ENCODE assay signal across 8 mouse cellular contexts in the genomic region with DNA sequence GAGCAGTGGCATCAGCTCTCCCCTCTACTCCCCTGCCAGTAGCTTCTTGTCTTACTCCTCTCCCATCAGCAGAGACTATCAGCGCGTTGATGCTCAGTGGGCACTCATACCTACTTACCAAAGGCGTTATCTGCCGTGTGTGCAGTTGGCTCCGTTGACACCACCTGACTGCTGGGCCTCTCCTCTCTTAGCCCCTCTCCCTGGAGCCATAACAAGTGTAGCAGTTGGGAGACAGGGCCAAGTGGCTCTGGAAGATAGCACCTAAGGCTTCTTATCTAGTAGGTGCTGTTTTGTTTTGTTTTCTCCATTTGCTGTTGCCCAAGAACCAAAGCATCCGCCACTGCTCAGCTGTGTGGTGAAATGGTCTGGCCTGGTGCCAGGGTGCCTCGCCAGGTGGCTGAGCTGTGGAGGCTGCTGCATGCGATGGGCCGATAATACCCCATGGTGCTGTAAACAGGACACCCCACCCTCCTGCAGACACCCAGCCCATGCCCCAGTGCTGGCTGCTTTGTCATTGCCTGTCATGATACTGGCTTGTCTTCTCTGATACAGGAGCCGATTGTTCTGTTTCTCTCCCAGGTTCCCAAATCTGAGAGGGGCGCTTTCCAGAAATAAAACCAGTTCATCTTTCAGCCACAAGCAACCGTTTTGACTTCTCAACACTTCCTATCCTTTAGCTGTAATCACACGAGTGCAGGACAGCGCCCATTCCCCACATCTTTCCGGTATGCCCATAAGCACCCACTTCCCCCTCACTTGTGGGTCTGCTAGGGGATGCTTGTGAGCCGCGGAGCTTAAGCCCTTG. TPM values are rescaled to one million over a fixed set of nuclear protein-coding genes. Genes with fewer than 3 reads are reported as not detected.
DNase-seq lines count a peak whose midpoint lies in the region; ATAC-seq lines count a peak whose summit lies in the region.

No protein-coding gene starts in this region.

- H3K36me3 ChIP-seq in embryonic facial prominence, embryonic 10.5 days (replicated peaks): peaks cover 23% of the 10 kb centered on the region
- no peaks in the 10 kb centered on the region for H3K36me3 ChIP-seq in heart, embryonic 14.5 days (ENCODE audit: control insufficient read depth, insufficient read depth, low read length)
- H3K36me3 ChIP-seq in liver, embryonic 13.5 days: peaks cover 90% of the 10 kb centered on the region

- no peaks in the 10 kb centered on the region for H3K9me3 ChIP-seq in embryonic facial prominence, embryonic 10.5 days
- no peaks in the 10 kb centered on the region for H3K9me3 ChIP-seq in heart, embryonic 14.5 days (ENCODE audit: control insufficient read depth, low read length)
- no peaks in the 10 kb centered on the region for H3K9me3 ChIP-seq in liver, embryonic 13.5 days (replicated peaks)

- ATAC-seq in heart, embryonic 14.5 days (ENCODE audit: insufficient number of reproducible peaks, insufficient read depth, low FRiP score, low read depth): peak; percentile 69; the same call in 1 of the 2 replicates
- peak; percentile 96 for ATAC-seq in liver, embryonic 13.5 days (ENCODE audit: low read depth)

- H3K4me1 ChIP-seq in embryonic facial prominence, embryonic 10.5 days: peaks cover 14% of the 10 kb centered on the region
- peaks cover 11 to 26% of the 10 kb centered on the region in 2 experiments for H3K4me1 ChIP-seq in heart, embryonic 14.5 days (ENCODE audit: control insufficient read depth in 2 of 2, insufficient read depth in 2 of 2, low read length in 2 of 2)
- peaks cover 80% of the 10 kb centered on the region for H3K4me1 ChIP-seq in liver, embryonic 13.5 days (replicated peaks)

- H3K4me3 ChIP-seq in embryonic facial prominence, embryonic 10.5 days: no peak overlapping the region
- no peak overlapping the region for H3K4me3 ChIP-seq in heart, embryonic 14.5 days (ENCODE audit: control insufficient read depth in 1 of 2, insufficient read depth in 1 of 2, low read depth in 1 of 2, low read length in 2 of 2)
- peak overlapping the region; percentile 48 for H3K4me3 ChIP-seq in liver, embryonic 13.5 days (replicated peaks)

- peak overlapping the region; percentile 16; the same call in 1 of the 2 replicates for H3K4me2 ChIP-seq in heart, embryonic 14.5 days (ENCODE audit: low read length)
- peak overlapping the region; percentile 74 for H3K4me2 ChIP-seq in liver, embryonic 13.5 days

- H3K9ac ChIP-seq in heart, embryonic 14.5 days (ENCODE audit: low read length): no peak overlapping the region
- peak overlapping the region; percentile 77 for H3K9ac ChIP-seq in liver, embryonic 13.5 days

- no peaks in the 10 kb centered on the region for H3K27me3 ChIP-seq in embryonic facial prominence, embryonic 10.5 days (replicated peaks; ENCODE audit: low read depth, poor library complexity, severe bottlenecking)
- H3K27me3 ChIP-seq in heart, embryonic 14.5 days (ENCODE audit: control insufficient read depth, insufficient read depth, low read length): no peaks in the 10 kb centered on the region
- no peaks in the 10 kb centered on the region for H3K27me3 ChIP-seq in liver, embryonic 13.5 days

- DNase-seq in heart, adult 11 months: peak; percentile 97
- no peak for DNase-seq in heart, adult 8-10 months (ENCODE audit: low spot score)
- peak; percentile 94 for DNase-seq in CD4-positive, CD25-positive, alpha-beta regulatory T cell, adult 2 months (ENCODE audit: low read depth, low spot score)
- no peak for DNase-seq in embryonic facial prominence, embryonic 10.5 days (ENCODE audit: low spot score)
- peak; percentile 96 for DNase-seq in liver, embryonic 13.5 days
- DNase-seq in ovary, postnatal 14 days (ENCODE audit: low spot score): peak; percentile 35
- DNase-seq in embryo, embryonic 10 days (ENCODE audit: low spot score): no peak

- WGBS in embryonic facial prominence, embryonic 10.5 days: 89% methylated on average over 17 of the region's 17 CpGs
- WGBS in heart, embryonic 14.5 days: 40% methylated on average over 17 of the region's 17 CpGs
- WGBS in liver, embryonic 13.5 days (ENCODE audit: insufficient replicate concordance): 20% methylated on average over 17 of the region's 17 CpGs

- peak overlapping the region; percentile 40; the same call in 1 of the 2 replicates for H3K27ac ChIP-seq in embryonic facial prominence, embryonic 10.5 days (replicated peaks)
- H3K27ac ChIP-seq in heart, embryonic 14.5 days (replicated peaks in 1 of 2; ENCODE audit: control insufficient read depth in 1 of 2, insufficient read depth in 1 of 2, low read depth in 2 of 2, low read length in 2 of 2): 0 out of 4 replicates have a peak overlapping the region, but pooled peaks of 1 of the 2 experiments have one; percentile 9
- peak overlapping the region; percentile 100 for H3K27ac ChIP-seq in liver, embryonic 13.5 days

RNA-seq across cellular contexts. Expression of gene Fam117a, which starts 19.9 kb away (rescaled TPM):
- total RNA-seq in heart, adult 8-10 months (2022): 1 to 10 TPM; 5.1 to 6.6 (median 6.0) TPM
- 10.9 and 11.9 TPM in 2 replicates for polyA plus RNA-seq in embryonic facial prominence, embryonic 10.5 days (2016; fragmentation: Nextera tagmentation; extraction: Ambion mirVana)
- 5.4 and 6.3 TPM in 2 replicates for polyA plus RNA-seq in heart, embryonic 14.5 days (2014; fragmentation: Nextera tagmentation; extraction: Ambion mirVana)
- polyA plus RNA-seq in liver, embryonic 13.5 days (2015; fragmentation: Nextera tagmentation; extraction: Ambion mirVana): 58.0 and 64.5 TPM in 2 replicates

RNA-seq across cellular contexts. Expression of gene Slc35b1, which starts 27.8 kb away (rescaled TPM):
- 10 to 100 TPM; 35.4 to 42.2 (median 36.5) TPM for total RNA-seq in heart, adult 8-10 months (2022)
- polyA plus RNA-seq in embryonic facial prominence, embryonic 10.5 days (2016; fragmentation: Nextera tagmentation; extraction: Ambion mirVana): 116 and 122 TPM in 2 replicates
- 74.6 and 75.4 TPM in 2 replicates for polyA plus RNA-seq in heart, embryonic 14.5 days (2014; fragmentation: Nextera tagmentation; extraction: Ambion mirVana)
- 54.7 and 58.1 TPM in 2 replicates for polyA plus RNA-seq in liver, embryonic 13.5 days (2015; fragmentation: Nextera tagmentation; extraction: Ambion mirVana)

RNA-seq across cellular contexts. Expression of gene Kat7, which starts 46.6 kb away (rescaled TPM):
- 10 to 100 TPM; 27.2 to 37.8 (median 32.3) TPM for total RNA-seq in heart, adult 8-10 months (2022)
- polyA plus RNA-seq in embryonic facial prominence, embryonic 10.5 days (2016; fragmentation: Nextera tagmentation; extraction: Ambion mirVana): 84.2 and 96.8 TPM in 2 replicates
- polyA plus RNA-seq in heart, embryonic 14.5 days (2014; fragmentation: Nextera tagmentation; extraction: Ambion mirVana): 45.4 and 45.6 TPM in 2 replicates
- 33.4 and 39.7 TPM in 2 replicates for polyA plus RNA-seq in liver, embryonic 13.5 days (2015; fragmentation: Nextera tagmentation; extraction: Ambion mirVana)

RNA-seq across cellular contexts. Expression of gene Spop, which starts 57.2 kb away (rescaled TPM):
- total RNA-seq in heart, adult 8-10 months (2022): 100 to 1,000 TPM; 159 to 184 (median 160) TPM
- 135 TPM in 2 replicates for polyA plus RNA-seq in embryonic facial prominence, embryonic 10.5 days (2016; fragmentation: Nextera tagmentation; extraction: Ambion mirVana)
- 81.6 and 89.6 TPM in 2 replicates for polyA plus RNA-seq in heart, embryonic 14.5 days (2014; fragmentation: Nextera tagmentation; extraction: Ambion mirVana)
- polyA plus RNA-seq in liver, embryonic 13.5 days (2015; fragmentation: Nextera tagmentation; extraction: Ambion mirVana): 81.9 and 93.0 TPM in 2 replicates

Comparison
In these comparisons a context has a peak if more than half of its experiments do, and no peak if none do; other contexts are left out.
1. DNase-seq: peak in heart, adult 11 months (single experiment), CD4-positive, CD25-positive, alpha-beta regulatory T cell, adult 2 months (single experiment), liver, embryonic 13.5 days (single experiment) and ovary, postnatal 14 days (single experiment); none in heart, adult 8-10 months (single experiment), embryonic facial prominence, embryonic 10.5 days (single experiment) and embryo, embryonic 10 days (single experiment).